Mouse (Mus musculus): ENCODE results near the gene Tsacc. TPM values are rescaled to one million over a fixed set of nuclear protein-coding genes. Genes with fewer than 3 reads are reported as not detected.

The Tsacc gene
- total and polyA plus RNA-seq, 3 experiments: 6.7 to 11.3 (median 9.3) TPM

DNA sequence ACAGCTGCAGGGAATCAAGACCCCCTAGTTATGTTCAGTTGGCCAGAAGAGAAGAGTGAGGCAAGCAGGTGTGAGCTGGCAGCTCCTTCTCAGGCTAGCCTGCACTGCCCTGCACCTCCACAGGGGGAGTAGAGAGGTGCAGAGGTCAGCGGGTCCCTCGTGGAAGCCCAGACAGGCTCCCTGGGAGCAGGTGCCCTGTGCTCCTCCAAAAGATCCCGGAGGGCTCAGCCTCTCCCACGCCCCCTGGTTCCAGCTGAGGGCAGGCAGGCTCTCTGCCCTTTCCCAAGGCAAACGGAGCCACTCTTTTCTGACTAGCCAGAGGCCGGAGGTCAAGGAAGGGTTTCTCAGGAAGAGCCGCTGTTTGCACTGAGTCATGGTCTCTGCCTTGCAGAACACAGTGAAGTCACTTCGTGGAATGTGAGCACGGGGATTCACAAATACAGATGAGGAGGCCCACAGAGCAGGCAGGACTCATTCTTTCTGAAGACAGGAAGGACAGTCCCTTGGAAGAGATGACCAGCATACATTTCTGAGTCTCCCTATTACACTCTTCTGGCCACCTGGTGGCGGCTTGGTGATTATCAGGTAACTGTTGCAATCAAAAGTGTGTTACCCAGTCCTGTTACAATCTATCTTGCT is 59.1 kb downstream of the Tsacc start:
- Histone ChIP-seq H3K4me3 (replicated peaks in 1 of 3; ENCODE audit: low read depth in 2 of 3, low read length in 2 of 3, poor library complexity in 1 of 3) (no peak overlapping the region), H3K79me2 (replicated peaks; ENCODE audit: control insufficient read depth, extremely low read depth, insufficient read depth, poor library complexity, severe bottlenecking) (no peaks in the 10 kb centered on the region), H3K4me2 (ENCODE audit: insufficient read depth, low read depth, poor library complexity, severe bottlenecking) (no peak overlapping the region), H3K9me3 (replicated peaks; ENCODE audit: low read length) (no peaks in the 10 kb centered on the region), H3K36me3 (replicated peaks in 1 of 2; ENCODE audit: control insufficient read depth in 1 of 2, insufficient read depth in 1 of 2, low read length in 1 of 2) (no peaks in the 10 kb centered on the region), H3K4me1 (ENCODE audit: control insufficient read depth in 1 of 2, insufficient read depth in 2 of 2) (peaks cover 14 to 41% of the 10 kb centered on the region in 2 experiments), H3K27ac (ENCODE audit: insufficient read depth, low read depth) (no peak overlapping the region), H3K9ac (ENCODE audit: insufficient read depth, low read depth) (no peak overlapping the region), H3K27me3 (replicated peaks) (peaks cover 59% of the 10 kb centered on the region)
- dilution Hi-C loops (cut with MboI; ENCODE audit: extremely low pct_ligation_motif_present, extremely low pct_unique_long_range_greater_than_20kb, low sequenced_read_pairs) (no loop called here), in situ Hi-C loops (cut with MboI; ENCODE audit: low pct_ligation_motif_present, low pct_unique_long_range_greater_than_20kb, low sequenced_read_pairs) (no loop called here)
- DNase-seq (ENCODE audit: extremely low read depth): peak; percentile 31
- TF ChIP-seq ELF1 (IDR thresholded peaks at IDR 0.05; ENCODE audit: low read depth, low read length) (no peak), CHD1 (IDR thresholded peaks at IDR 0.05; ENCODE audit: low read depth, low read length) (no peak), RAD21 (IDR thresholded peaks at IDR 0.05; ENCODE audit: low read depth, low read length) (no peak; the same call in 1 of the 2 replicates), TBP (conservative IDR thresholded peaks at IDR 0.05; ENCODE audit: low read depth, low read length) (no peak), MAZ (IDR thresholded peaks at IDR 0.05; ENCODE audit: low read depth, low read length) (no peak), SMC3 (IDR thresholded peaks at IDR 0.05; ENCODE audit: low read depth, low read length) (peak; percentile 55), MYC (IDR thresholded peaks at IDR 0.05; ENCODE audit: low read depth, low read length) (no peak), CTCF (conservative IDR thresholded peaks at IDR 0.05 in 1 of 2, IDR thresholded peaks at IDR 0.05 in 1 of 2; ENCODE audit: low read depth in 2 of 2, low read length in 2 of 2) (peak; percentile 38 to 60)

DNA sequence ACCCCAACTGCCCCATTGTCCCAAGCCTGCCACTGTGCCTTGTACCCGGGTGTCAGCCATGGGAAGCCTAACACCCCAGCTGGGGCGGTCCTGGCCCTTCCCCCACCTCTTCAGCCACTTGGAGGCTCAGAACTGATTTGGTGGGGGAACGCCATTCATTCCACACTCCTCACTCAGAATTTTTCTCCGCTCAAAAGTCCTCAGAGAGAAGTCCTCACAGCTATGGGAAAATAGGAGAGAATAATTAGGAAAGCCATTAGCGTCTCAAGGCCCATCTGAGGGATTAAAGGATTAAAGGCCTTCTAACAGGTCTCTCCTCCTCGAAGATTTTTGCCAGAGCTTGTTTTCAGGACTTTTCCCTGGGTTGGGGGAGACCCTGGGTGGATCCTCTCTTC is 59.6 kb downstream of the Tsacc start:
- Histone ChIP-seq H3K27ac (ENCODE audit: insufficient read depth, low read depth) (no peak overlapping the region), H3K36me3 (replicated peaks in 1 of 2; ENCODE audit: control insufficient read depth in 1 of 2, insufficient read depth in 1 of 2, low read length in 1 of 2) (no peaks in the 10 kb centered on the region), H3K4me3 (replicated peaks in 1 of 3; ENCODE audit: low read depth in 2 of 3, low read length in 2 of 3, poor library complexity in 1 of 3) (no peak overlapping the region), H3K4me2 (ENCODE audit: insufficient read depth, low read depth, poor library complexity, severe bottlenecking) (no peak overlapping the region), H3K9me3 (replicated peaks; ENCODE audit: low read length) (no peaks in the 10 kb centered on the region), H3K4me1 (ENCODE audit: control insufficient read depth in 1 of 2, insufficient read depth in 2 of 2) (peaks cover 14 to 42% of the 10 kb centered on the region in 2 experiments), H3K27me3 (replicated peaks) (peaks cover 54% of the 10 kb centered on the region), H3K79me2 (replicated peaks; ENCODE audit: control insufficient read depth, extremely low read depth, insufficient read depth, poor library complexity, severe bottlenecking) (no peaks in the 10 kb centered on the region), H3K9ac (ENCODE audit: insufficient read depth, low read depth) (no peak overlapping the region)
- no peak for TF ChIP-seq JUN (IDR thresholded peaks at IDR 0.05; ENCODE audit: insufficient read depth, low read depth, low read length)
- TF ChIP-seq NELFE (IDR thresholded peaks at IDR 0.05; ENCODE audit: low read depth, low read length): no peak
- no peak for TF ChIP-seq MAX (IDR thresholded peaks at IDR 0.05; ENCODE audit: low read length)
- TF ChIP-seq UBTF (IDR thresholded peaks at IDR 0.05; ENCODE audit: low read depth, low read length): no peak
- TF ChIP-seq MAZ (IDR thresholded peaks at IDR 0.05; ENCODE audit: low read depth, low read length): no peak
- TF ChIP-seq NRF1 (IDR thresholded peaks at IDR 0.05; ENCODE audit: low read depth, low read length): no peak
- no peak for TF ChIP-seq KAT2A (IDR thresholded peaks at IDR 0.05; ENCODE audit: insufficient replicate concordance, low read length)
- TF ChIP-seq RAD21 (IDR thresholded peaks at IDR 0.05; ENCODE audit: low read depth, low read length): no peak
- TF ChIP-seq ZNF384 (IDR thresholded peaks at IDR 0.05; ENCODE audit: low read depth, low read length): no peak
- in situ Hi-C loops (cut with MboI; ENCODE audit: low pct_ligation_motif_present, low pct_unique_long_range_greater_than_20kb, low sequenced_read_pairs) (no loop called here), dilution Hi-C loops (cut with MboI; ENCODE audit: extremely low pct_ligation_motif_present, extremely low pct_unique_long_range_greater_than_20kb, low sequenced_read_pairs) (no loop called here)
- no peak for DNase-seq (ENCODE audit: extremely low read depth)
